Comparison of ENCODE assay signal across 12 mouse cellular contexts in the genomic region with DNA sequence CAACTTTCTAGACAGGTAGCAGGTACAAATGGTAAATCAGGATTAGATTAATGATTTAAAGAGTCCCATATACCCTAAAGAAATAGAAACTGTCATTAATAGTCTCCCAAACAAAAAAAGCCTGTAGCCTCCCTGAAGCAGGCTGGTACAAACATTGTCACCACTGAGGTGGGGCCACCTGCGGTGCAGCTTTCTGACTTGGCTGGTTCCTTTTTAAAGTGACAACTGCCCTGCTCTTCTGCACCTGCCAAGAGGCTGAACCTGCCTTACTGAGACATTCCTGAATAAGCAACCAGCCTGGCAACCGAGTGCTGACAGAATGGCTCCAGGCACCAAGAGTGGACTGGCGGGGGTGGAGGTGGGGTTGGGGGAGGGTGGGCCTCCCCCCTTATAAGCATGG.
"Had no signal": no experiment of that assay in that cellular context is flagged by ENCODE, and none has a peak within 500 bp of the region (broad histone marks: within the 10 kb centered on the region; RNA-seq: fewer than 3 reads in every experiment).

No protein-coding gene starts in this region.

- H3K4me1 ChIP-seq: limb, embryonic 13.5 days; midbrain, embryonic 12.5 days; neural tube, embryonic 13.5 days had no signal

- H3K27ac ChIP-seq: limb, embryonic 13.5 days; liver, embryonic 14.5 days; midbrain, embryonic 12.5 days; neural tube, embryonic 13.5 days had no signal

- H3K36me3 ChIP-seq: limb, embryonic 13.5 days; midbrain, embryonic 12.5 days; neural tube, embryonic 13.5 days had no signal

- H3K27me3 ChIP-seq: limb, embryonic 13.5 days; midbrain, embryonic 12.5 days; neural tube, embryonic 13.5 days had no signal

- H3K4me2 ChIP-seq: limb, embryonic 13.5 days; midbrain, embryonic 12.5 days; neural tube, embryonic 13.5 days had no signal

- H3K4me3 ChIP-seq: limb, embryonic 13.5 days; midbrain, embryonic 12.5 days; neural tube, embryonic 13.5 days had no signal

- ATAC-seq: midbrain, embryonic 16.5 days had no signal

- DNase-seq: left cerebral cortex, postnatal 4 days; lung, adult 18-20 months; retina, postnatal 1 day; right cerebral cortex, postnatal 4 days; spleen, adult 18-20 months; thymus, adult 18-20 months; thymus, postnatal 14 days had no signal

- H3K9ac ChIP-seq: limb, embryonic 13.5 days; liver, embryonic 14.5 days; midbrain, embryonic 12.5 days; neural tube, embryonic 13.5 days had no signal
